Mouse (Mus musculus): Measurements from ENCODE around the gene Lyrm1. TPM values are rescaled to one million over a fixed set of nuclear protein-coding genes. Genes with fewer than 3 reads are reported as not detected.

The Lyrm1 gene
- polyA plus RNA-seq, 1 experiment from 2014 or later = 3.0 TPM

DNA sequence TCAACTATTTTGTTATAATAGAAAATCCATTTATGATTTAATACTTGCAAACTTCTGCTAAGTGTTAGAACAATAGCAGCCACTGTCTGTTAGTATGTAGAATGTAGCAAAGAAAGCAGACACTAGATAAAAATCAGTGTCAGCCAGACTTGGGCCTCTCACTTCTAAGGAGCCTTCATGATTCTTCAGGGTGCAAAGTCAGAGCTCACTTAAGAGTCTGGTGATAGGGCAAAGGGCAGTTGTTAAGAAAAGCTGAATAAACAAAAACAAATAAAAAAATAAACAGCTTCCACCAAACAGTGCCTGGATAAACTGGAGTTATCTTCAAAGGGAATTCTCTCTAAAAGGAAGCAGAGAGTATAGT lies 34.7 kb upstream of the Lyrm1 start:
- H3K4me3 ChIP-seq (replicated peaks) = no peak overlapping the region
- no peak overlapping the region for H3K27ac ChIP-seq (replicated peaks)
- no peak for ATAC-seq (ENCODE audit: insufficient read depth)
- H3K36me3 ChIP-seq (replicated peaks) = 0 out of 2 replicates have a peak, but pooled peaks cover 11% of the 10 kb centered on the region
- no peaks in the 10 kb centered on the region for H3K9me3 ChIP-seq (replicated peaks)
- peaks cover 33% of the 10 kb centered on the region for H3K4me1 ChIP-seq (replicated peaks)
- no peaks in the 10 kb centered on the region for H3K27me3 ChIP-seq
- H3K9ac ChIP-seq = no peak overlapping the region
- H3K4me2 ChIP-seq = no peak overlapping the region

DNA sequence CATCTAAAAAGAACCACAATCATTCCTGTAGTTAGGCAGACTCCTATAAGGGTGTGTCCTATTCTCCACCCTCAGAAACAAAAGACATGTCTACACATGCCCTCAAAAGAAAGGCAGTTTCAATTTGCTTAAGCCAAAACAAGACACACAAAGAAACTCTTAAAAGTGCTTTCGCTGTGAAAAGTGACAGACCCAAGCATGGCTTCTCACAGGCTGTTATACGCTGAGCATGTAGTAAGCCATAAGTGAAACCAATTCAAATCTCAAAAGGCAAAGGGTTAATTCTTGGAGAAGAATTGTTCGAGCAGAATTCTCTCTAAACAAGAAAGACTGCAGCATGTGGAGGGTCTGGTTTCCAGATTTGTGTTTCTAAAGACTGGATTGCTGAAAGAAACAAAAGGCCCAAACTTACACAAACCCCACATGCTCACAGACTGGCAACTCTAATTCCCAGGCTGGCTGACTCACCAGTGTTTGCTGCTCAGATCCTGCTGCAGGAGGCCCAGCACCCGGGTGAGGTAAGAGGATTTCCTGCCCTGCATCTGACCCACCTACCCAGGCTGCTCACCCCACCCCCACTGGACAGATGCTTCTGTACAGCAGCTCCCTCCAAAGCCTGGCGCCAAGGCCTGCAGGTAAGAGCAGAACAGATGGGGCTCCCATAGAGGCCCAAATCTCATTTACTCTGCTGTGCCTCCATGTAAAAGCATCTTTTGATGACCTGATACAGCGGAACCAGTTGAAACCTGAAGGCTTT lies 34.1 kb upstream of the Lyrm1 start:
- Histone ChIP-seq H3K27me3 (no peaks in the 10 kb centered on the region), H3K4me3 (replicated peaks) (no peak overlapping the region), H3K4me2 (no peak overlapping the region), H3K4me1 (replicated peaks) (peaks cover 33% of the 10 kb centered on the region), H3K9ac (no peak overlapping the region), H3K36me3 (replicated peaks) (0 out of 2 replicates have a peak, but pooled peaks cover 8% of the 10 kb centered on the region), H3K9me3 (replicated peaks) (no peaks in the 10 kb centered on the region), H3K27ac (replicated peaks) (no peak overlapping the region)
- ATAC-seq (ENCODE audit: insufficient read depth) = no peak
- WGBS (ENCODE audit: insufficient replicate concordance) = 40% methylated on average over 6 of the region's 6 CpGs

DNA sequence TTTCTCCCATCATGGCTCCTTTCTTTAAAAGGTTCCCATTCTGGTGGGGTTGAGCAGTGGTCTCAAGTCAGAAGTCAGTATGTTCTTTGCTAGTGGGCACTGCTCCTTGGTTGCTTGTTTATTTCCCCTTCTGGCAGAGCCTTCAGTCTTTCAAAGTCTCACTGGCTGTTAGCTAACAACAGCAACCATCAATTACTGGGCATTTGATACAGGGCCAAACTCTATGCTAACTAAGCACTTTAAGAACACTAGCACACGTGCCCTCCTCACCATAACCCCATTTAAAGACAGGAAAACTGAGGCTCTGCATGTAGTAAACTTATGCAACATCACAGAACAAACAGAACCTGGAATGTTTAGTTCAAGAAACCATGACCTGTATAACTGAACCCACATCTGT lies 33.5 kb upstream of the Lyrm1 start:
- WGBS (ENCODE audit: insufficient replicate concordance) = 31% methylated on average over 1 of the region's 1 CpGs
- no peak overlapping the region for H3K27ac ChIP-seq (replicated peaks)
- H3K4me3 ChIP-seq (replicated peaks) = no peak overlapping the region
- H3K36me3 ChIP-seq (replicated peaks) = 0 out of 2 replicates have a peak, but pooled peaks cover 5% of the 10 kb centered on the region
- no peaks in the 10 kb centered on the region for H3K27me3 ChIP-seq
- ATAC-seq (ENCODE audit: insufficient read depth) = no peak
- no peak overlapping the region for H3K9ac ChIP-seq
- peaks cover 33% of the 10 kb centered on the region for H3K4me1 ChIP-seq (replicated peaks)
- no peak overlapping the region for H3K4me2 ChIP-seq
- no peaks in the 10 kb centered on the region for H3K9me3 ChIP-seq (replicated peaks)

DNA sequence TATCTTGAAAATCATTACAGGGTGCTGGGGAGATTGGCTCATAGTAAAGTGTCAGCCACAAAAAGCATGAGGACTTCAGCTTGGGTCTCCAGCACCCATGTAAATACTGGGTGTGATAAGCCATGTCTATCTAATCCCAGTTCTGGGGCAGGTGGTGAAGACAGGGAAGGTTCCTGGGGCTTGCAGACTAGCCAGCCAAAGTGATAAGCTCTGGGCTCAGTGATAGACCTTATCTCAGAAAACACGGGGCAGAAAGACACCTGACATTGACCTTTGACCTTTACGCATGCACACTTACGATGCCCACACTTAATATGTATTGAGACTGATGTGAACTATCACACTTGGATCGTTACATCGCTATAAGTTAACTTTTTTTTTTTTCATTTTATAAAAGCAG lies 31.2 kb upstream of the Lyrm1 start:
- Histone ChIP-seq H3K9me3 (replicated peaks) (no peaks in the 10 kb centered on the region), H3K27me3 (no peaks in the 10 kb centered on the region), H3K27ac (replicated peaks) (no peak overlapping the region), H3K36me3 (replicated peaks) (0 out of 2 replicates have a peak, but pooled peaks cover under 1% of the 10 kb centered on the region), H3K4me3 (replicated peaks) (no peak overlapping the region), H3K9ac (no peak overlapping the region), H3K4me2 (no peak overlapping the region), H3K4me1 (replicated peaks) (peaks cover 33% of the 10 kb centered on the region)
- WGBS (ENCODE audit: insufficient replicate concordance) = 49% methylated on average over 5 of the region's 5 CpGs
- 0 out of 2 replicates have a peak, but pooled peaks have one; percentile 42 for ATAC-seq (ENCODE audit: insufficient read depth)

DNA sequence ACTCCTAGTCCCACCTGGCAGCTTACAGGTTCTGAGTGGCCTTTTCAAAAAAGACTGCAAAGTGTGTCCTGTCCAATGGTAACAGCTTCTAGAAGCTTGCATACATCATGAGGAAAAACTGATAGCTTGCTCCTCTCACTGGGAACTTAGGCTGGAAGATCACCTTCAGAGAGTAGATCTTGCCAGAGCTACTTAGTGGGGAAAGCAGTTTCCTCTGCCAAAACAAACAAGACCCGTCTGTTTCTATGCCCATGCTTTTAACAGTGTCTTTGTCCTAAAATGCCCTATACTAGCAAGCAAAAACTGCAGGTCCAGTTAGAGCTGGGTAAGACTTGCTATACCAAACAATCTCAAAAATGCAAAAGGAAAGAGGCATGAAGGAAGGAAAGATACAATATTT lies 29.5 kb upstream of the Lyrm1 start:
- Histone ChIP-seq H3K4me3 (replicated peaks) (no peak overlapping the region), H3K27ac (replicated peaks) (no peak overlapping the region), H3K4me2 (no peak overlapping the region), H3K4me1 (replicated peaks) (peaks cover 24% of the 10 kb centered on the region), H3K36me3 (replicated peaks) (no peaks in the 10 kb centered on the region), H3K9me3 (replicated peaks) (no peaks in the 10 kb centered on the region), H3K9ac (no peak overlapping the region), H3K27me3 (no peaks in the 10 kb centered on the region)
- 64% methylated on average over 1 of the region's 1 CpGs for WGBS (ENCODE audit: insufficient replicate concordance)
- no peak for ATAC-seq (ENCODE audit: insufficient read depth)

DNA sequence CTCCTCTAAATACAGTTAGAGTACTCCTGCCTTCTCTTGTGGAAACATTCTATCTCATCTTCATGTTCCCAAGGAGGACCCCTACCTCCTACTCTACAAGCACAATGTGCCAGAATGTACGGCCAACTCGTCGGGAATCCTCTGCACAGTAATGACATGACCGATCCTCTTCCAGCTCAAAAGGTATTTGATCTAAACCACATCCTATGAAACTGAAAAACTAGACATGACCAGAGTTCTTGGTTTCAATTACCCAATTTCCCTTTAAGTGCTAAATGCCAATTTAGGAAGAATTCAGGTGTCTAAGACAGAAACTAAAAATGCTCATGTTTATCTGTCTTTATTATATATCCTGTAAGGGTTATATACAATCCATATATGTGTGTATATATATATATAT lies 23.5 kb upstream of the Lyrm1 start:
- Histone ChIP-seq H3K4me3 (replicated peaks) (no peak overlapping the region), H3K27me3 (no peaks in the 10 kb centered on the region), H3K9ac (no peak overlapping the region), H3K4me2 (no peak overlapping the region), H3K36me3 (replicated peaks) (no peaks in the 10 kb centered on the region), H3K4me1 (replicated peaks) (no peaks in the 10 kb centered on the region), H3K9me3 (replicated peaks) (no peaks in the 10 kb centered on the region), H3K27ac (replicated peaks) (no peak overlapping the region)
- 89% methylated on average over 4 of the region's 4 CpGs for WGBS (ENCODE audit: insufficient replicate concordance)
- no peak for ATAC-seq (ENCODE audit: insufficient read depth)

DNA sequence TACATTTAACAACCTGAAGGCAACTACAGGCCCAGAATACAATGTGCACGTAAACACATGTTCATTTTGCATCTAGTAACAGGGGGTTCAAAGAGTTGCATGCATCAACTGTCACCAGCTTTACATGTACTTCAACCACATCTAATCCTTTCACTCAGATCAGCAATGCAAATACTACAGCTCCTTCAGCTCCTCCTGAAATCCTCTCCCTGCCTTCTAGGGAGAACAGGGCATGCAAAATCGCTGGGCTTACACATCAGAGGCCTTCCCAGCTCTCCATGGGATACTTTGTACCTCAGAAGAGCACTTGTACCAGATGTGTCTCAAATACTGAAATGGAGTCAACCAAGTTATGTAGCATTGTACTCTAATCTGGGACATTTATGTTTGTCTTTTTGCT lies 22.6 kb upstream of the Lyrm1 start:
- no peaks in the 10 kb centered on the region for H3K36me3 ChIP-seq (replicated peaks)

DNA sequence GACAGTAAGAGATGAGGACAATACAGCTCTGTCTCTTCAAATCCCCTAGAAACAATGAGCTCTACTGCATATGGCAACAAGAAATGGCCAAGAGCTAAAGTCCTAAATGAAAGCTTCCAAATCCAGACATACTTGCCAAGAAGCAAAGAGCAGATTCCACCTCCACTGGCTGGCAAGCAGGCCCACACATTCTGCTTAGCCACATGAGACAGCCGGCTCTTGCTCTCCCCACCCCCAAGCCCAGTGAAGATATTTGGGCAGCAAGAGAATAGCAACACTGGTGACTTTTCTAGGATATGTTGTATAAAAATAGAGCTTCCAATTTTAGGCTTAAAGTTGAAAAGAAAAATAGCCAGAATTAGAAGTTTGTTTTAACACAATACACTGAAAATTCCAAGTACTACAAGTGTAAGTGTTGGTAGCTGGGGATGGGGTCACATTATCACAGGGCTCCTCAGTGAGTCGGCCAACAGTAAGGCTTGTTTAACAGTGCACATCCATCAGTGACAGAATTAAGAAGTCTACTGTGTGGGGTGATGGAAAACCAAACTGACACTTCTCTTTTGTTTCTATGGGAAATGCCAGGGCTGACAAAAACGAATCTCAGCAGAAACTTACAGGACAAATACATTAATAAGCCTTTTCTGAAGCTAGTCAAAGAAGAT lies 19.8 kb upstream of the Lyrm1 start:
- Histone ChIP-seq H3K36me3 (replicated peaks) (no peaks in the 10 kb centered on the region), H3K27ac (replicated peaks) (no peak overlapping the region), H3K4me1 (replicated peaks) (peaks cover 7% of the 10 kb centered on the region), H3K27me3 (no peaks in the 10 kb centered on the region), H3K4me3 (replicated peaks) (no peak overlapping the region), H3K9ac (no peak overlapping the region), H3K4me2 (no peak overlapping the region), H3K9me3 (replicated peaks) (no peaks in the 10 kb centered on the region)
- 64% methylated on average over 3 of the region's 3 CpGs for WGBS (ENCODE audit: insufficient replicate concordance)
- ATAC-seq (ENCODE audit: insufficient read depth) = no peak

More for the DNA sequence above, 22.6 kb upstream of the Lyrm1 start:
- 45% methylated on average over 2 of the region's 2 CpGs for WGBS (ENCODE audit: insufficient replicate concordance)
- Histone ChIP-seq H3K27ac (replicated peaks) (no peak overlapping the region), H3K4me2 (no peak overlapping the region), H3K4me1 (replicated peaks) (no peaks in the 10 kb centered on the region), H3K9ac (no peak overlapping the region), H3K27me3 (no peaks in the 10 kb centered on the region), H3K4me3 (replicated peaks) (no peak overlapping the region), H3K9me3 (replicated peaks) (no peaks in the 10 kb centered on the region)
- ATAC-seq (ENCODE audit: insufficient read depth) = no peak

DNA sequence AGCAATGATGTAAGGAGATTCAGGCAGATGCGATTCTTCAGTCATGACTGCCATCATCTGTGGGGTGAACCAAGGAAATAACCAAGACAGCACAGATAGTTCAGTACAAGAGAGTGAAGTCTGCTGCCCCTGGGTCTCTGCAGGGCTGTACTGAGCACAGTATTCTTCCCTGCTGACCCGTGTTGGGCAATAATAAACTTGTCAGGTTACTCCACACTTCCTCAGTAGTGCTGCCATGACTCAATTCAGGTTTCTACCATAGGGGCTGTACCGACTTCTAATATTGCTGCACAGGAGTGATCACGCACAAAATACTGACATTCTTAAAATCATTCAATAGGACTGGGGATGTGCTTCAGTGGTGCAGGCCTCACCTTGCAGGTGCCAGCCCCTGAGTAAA lies 16.5 kb upstream of the Lyrm1 start:
- Histone ChIP-seq H3K4me2 (no peak overlapping the region), H3K4me3 (replicated peaks) (no peak overlapping the region), H3K27me3 (no peaks in the 10 kb centered on the region), H3K36me3 (replicated peaks) (no peaks in the 10 kb centered on the region), H3K4me1 (replicated peaks) (peaks cover 7% of the 10 kb centered on the region), H3K9ac (no peak overlapping the region), H3K9me3 (replicated peaks) (no peaks in the 10 kb centered on the region), H3K27ac (replicated peaks) (no peak overlapping the region)
- ATAC-seq (ENCODE audit: insufficient read depth) = peak; percentile 25; the same call in 1 of the 2 replicates
- WGBS (ENCODE audit: insufficient replicate concordance) = 71% methylated on average over 4 of the region's 4 CpGs

DNA sequence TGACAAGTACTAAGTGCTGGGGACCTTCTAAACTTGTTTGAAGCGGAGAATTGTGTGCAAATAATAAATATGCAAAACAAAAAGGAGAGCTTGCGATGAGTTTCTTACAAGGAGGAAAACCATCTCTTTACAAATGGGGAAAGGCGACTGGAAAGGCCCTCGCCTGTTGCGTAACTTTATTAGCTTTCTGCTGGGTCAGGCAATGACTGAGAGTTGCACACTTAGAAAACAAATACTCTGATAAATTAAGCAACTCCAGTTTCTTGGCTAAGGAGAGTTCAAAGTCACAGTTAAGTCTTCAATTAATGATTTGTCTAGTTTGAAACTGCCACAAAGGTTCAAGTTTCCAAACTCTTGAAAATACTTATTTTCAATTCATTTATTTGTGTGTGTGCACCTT lies 15.3 kb upstream of the Lyrm1 start:
- no peak for ATAC-seq (ENCODE audit: insufficient read depth)
- Histone ChIP-seq H3K27me3 (no peaks in the 10 kb centered on the region), H3K4me1 (replicated peaks) (peaks cover 7% of the 10 kb centered on the region), H3K9me3 (replicated peaks) (no peaks in the 10 kb centered on the region), H3K4me2 (no peak overlapping the region), H3K36me3 (replicated peaks) (no peaks in the 10 kb centered on the region), H3K9ac (no peak overlapping the region), H3K4me3 (replicated peaks) (no peak overlapping the region), H3K27ac (replicated peaks) (no peak overlapping the region)
- WGBS (ENCODE audit: insufficient replicate concordance) = 55% methylated on average over 5 of the region's 5 CpGs

DNA sequence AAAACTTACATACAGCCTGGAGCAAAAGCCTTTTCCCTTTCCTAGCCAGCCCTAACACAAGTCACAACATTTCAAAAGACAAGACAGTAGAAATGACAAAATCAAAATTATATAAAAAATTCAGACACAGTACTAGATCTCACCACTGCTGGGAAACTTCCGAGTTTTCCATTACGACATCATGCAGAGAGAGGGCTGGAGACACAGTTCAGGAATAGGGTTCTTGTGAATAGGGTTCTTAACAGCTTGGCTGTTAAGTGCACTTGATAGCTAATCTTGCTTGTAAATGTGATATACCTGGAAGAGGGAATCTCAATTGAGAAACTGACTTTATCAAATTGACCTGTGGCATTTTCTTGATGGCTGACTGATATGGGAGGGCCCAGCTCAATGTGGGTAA lies 14.4 kb upstream of the Lyrm1 start:
- WGBS (ENCODE audit: insufficient replicate concordance) = 71% methylated on average over 2 of the region's 2 CpGs
- Histone ChIP-seq H3K4me2 (no peak overlapping the region), H3K27me3 (no peaks in the 10 kb centered on the region), H3K4me3 (replicated peaks) (no peak overlapping the region), H3K27ac (replicated peaks) (no peak overlapping the region), H3K9me3 (replicated peaks) (no peaks in the 10 kb centered on the region), H3K9ac (no peak overlapping the region), H3K36me3 (replicated peaks) (no peaks in the 10 kb centered on the region), H3K4me1 (replicated peaks) (peaks cover 7% of the 10 kb centered on the region)
- no peak for ATAC-seq (ENCODE audit: insufficient read depth)
